Mouse (Mus musculus): ENCODE measurements at regions not wholly inside any gene's neighbourhood (a gene's known extent, or its start where the extent isn't known, plus 50 kb on each side); places are given as distances from the start of the nearest gene placed in this dataset.
"Not testable (repeated sequence)": the region's sequence is repeated elsewhere in the genome, so short reads cannot be mapped to it uniquely, and the experiment has no call there.

DNA sequence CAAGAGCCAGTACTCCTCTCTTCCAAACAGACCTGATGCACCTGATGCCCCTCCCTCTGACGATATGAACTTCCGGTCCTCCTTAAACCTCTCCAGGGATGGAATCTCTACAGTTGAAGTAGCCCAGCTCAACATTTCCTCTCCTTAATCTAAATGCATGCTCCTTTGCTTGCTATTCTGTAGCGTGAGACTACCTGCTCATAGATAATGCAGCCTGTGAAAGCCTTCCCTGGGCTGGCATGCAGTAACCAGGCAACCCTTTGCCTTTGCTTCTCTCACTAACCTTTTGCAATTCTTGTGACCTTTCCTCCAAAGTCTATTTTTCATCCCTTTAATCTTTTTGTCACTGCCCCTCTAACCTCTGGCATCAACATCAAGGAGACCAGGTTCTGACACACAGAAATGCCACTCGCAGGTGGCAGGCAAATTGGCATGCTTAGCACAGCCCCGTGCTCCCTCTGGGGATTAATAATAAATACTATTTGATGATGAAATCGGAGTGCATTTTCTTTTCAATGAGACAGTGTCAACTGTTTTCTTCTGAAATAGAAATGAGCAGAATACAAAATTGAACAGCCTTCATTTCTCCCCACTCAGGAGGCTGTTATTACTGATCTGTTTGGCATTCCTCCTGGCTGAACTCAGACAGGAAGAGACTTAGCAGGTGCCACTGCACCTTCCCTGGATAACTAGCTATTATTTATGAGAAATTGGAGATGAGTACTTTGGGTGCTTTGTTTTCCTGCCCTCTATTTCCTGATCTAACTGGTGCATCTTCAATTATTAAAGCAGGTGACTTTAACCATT lies 249.8 kb upstream of the Pbx1 start:
- no peak for DNase-seq (ENCODE audit: low read depth, low spot score)

DNA sequence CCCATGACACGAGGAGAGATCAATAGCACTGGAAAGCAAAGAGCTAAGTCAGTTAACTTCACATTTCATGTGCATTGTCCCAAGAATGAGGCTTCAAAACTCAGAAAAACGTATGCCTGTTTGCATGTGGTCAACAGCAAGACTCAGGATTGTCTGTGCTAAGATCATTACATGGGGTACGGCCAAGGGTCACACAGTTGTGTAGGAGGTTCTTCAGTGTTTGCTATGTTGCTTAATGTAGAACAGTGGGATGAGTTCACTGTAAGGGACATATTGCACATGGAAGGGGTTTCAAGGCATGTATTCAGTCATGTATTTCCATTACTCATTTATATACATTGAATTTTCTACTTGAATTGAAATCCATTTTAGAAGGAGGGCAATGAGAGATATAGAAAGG lies 248.6 kb upstream of the Pbx1 start:
- no peak for DNase-seq (ENCODE audit: low read depth, low spot score)

DNA sequence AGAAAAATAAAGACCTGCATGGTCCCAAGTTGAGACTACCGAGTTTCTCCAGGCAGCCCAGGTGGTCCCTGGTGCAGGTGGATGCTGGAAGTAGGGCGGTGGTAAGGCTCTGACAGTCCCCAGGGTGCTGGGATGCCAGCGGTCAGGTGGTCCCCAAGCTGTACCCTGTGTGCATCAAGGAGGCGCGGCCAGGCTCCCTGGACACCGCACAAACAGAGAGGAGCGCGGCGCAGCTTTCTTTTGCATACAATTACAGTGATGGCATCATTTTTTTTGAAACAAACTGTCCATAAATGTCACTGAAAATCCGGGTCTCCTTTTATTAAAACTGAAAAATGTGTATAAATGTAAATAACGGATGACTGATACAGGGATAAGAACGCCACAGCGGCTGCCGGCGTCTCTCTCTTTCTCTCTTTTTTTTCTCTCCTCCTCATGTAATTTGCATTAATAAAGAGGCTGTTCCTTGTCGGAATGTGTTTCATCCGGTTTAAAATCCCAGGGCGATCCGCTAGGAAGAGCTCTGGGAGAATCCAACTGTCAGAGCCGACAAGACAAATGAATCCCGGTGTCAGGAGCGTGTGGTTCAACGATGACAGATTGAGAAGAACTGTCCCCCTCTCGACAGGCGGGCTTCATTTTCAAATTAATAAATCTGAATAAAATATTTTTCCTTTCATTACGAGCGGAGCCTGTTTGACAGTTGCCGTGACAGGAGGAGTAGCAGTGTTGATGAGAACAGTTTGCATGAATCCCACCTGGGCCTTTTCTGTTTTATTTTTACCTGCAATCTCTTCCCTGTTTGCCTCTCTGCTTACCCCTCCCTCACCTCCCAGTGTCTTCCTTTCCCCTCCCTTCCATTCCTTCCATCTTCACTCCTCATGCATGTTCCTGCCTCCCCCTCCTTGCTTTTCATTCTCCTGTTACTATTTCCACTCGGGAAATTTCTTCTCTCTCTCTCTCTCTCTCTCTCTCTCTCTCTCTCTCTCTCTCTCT lies 244.6 kb upstream of the Pbx1 start:
- no peak for DNase-seq (ENCODE audit: low read depth, low spot score)

DNA sequence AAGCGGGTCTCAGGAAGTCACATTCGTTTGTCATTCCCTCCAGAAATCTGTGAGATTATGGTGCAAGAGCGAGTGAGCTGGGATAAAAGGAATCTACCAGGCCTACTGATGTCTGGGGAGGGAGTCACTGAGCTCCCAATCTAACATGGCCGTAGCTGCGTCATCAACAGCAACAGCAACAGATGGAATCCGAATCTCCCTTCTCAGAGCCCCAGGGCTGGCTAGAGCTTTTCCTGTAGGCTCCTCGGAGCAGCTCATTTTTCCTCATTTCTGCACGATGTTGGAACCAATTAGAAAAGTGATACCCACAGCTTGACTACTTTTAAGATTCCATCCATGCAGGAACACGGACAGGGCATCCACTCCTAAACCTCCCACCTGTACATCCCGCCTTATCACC lies 243.7 kb upstream of the Pbx1 start:
- no peak for DNase-seq (ENCODE audit: low read depth, low spot score)

DNA sequence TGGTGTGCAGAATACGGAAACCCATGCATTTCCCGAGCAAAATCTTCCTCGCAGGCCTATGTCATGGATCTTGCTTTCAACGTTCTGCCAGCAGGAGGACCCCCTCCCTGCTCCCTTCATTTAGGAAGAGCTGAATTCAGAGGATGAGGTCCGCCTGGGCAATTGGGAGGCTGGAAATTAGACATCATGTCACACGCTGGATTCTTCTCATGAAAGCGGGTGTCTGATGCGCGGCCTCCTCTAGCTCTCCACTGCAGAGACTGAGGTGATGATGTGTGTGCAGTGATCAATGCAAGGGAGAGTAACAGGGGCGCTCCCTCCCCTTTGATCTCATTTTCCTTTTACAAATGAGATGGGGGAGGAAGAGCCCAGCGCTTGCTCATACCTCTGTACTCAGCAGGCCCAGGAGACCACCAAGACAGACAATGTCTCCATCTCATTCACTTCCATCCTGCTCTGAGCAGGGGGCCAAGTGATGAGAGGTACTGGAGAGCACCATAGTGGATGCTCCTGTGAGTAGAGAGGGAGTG lies 230.8 kb upstream of the Pbx1 start:
- DNase-seq (ENCODE audit: low read depth, low spot score): no peak

DNA sequence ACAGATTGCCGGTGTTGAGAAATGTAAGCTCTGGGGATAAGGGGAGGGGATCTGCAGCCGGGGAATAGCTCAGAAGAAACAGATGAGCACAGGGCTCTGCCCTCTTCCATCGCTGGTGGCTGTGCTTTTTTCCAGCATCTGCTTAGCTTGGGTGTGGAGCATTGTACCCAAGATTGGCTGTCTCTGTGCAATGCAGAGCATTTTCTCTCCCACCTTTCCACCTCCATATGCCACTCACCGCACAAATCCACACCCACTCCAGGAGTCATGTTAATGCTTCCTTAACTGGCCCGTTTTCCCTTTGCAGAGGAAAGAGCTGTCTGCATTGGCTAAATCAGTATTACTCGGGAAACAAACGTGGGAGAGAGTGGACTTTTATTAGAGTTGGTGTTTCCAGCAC lies 228.9 kb upstream of the Pbx1 start:
- DNase-seq (ENCODE audit: low read depth, low spot score): no peak

DNA sequence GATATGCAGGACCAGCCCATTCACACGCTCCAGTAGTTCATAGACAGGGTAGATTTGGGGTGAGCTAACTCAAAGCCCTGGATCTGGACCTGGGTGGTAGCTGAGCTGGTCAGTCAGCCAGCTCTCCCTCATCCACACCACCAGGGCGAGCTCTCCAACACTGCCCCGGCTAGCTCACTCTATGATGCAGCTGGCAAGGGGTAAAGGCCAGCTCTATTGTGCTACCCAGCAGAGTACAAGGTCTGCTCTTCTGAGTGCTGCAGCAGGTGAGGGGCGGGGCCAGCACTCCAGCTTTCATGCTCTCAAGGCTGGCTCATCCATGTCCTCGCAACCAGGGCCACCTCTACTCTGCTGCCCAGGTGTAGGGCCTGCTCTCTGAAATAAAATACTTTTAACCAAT lies 227.5 kb upstream of the Pbx1 start:
- DNase-seq (ENCODE audit: low read depth, low spot score): no peak

DNA sequence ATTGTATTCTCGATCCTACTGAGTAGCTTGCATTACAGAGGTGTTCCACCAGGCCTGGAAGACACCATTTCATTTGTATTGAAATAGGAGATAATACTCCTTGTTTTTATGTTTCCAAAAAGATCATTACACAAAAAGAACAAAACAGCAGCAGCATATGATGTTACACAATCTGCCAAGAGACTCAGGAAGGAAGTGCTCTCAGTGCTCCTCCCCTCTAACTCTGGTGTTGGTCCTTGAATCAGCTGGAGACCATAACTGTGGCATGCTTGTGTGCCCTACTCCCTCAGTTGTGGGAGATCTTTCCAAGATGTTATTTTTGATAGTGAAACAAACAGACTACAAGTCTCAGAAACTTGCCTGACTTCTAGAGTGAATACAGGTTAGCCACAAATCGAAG lies 200.8 kb upstream of the Pbx1 start:
- no peak for DNase-seq (ENCODE audit: low read depth, low spot score)

DNA sequence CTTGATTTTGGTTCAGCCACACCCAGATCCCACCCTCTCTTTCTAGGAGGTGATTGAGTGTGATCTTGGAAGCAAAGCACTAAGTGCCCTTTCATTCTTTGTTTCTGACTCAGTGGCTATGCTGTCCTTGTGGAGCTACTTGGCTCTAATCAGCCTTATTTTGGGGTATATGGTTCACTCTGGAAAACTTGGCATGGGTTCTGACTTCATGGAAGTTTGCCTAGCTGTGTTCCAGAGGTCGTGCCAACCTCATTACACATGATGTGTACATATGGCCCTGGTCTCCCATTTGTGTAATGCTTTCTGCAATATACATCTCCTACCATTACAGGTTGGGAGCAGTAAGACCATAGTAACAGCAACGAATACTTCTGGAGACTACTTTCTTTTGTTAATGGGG lies 199.9 kb upstream of the Pbx1 start:
- no peak for DNase-seq (ENCODE audit: low read depth, low spot score)

DNA sequence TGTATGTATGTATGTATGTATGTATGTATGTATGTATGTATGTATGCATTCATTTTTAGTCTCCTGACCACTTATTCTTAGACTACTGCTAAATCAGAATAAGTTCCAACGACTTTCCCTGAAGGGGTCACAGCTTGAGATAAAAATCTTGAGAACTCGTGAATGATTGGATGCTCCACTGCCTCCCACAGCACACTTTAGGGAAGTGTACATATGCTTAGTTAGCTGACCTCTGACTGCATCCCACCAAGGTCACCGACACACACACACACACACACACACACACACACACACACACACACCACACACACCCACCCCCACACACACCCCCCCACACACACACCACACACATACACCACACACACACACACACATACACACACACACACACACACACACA lies 169.9 kb upstream of the Pbx1 start:
- DNase-seq (ENCODE audit: low read depth, low spot score): not testable (repeated sequence)

DNA sequence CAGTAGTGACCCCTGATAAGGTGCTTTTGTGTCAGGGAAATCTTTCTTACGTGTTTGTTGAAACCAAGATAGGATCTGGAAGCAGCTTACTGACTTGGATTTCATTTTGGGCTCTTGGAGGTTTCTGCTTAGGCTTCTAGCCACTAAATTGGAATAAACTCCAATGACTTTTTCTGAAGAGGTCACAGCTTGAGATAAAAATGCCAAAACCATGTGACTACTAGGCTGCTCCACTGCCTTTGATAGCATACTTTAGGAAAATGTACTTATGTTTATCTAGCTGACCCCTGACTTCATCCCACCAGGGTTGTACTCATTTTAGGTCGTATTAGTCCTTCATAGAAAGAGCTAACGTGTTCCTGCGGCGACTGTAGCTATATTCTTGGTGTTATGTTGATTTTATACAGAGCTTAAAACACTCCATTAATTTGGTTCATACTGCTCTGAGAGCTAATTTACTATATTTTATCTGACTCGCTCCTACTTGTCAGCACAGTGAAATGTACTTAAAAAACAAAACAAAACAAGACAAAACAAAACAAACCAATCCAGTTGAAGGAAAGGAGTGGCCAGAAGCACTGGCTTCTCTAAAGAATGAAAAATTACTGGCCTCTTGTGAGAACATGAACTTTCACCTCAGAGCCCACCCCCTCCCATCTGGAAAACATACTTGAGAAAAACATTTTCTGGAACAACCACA lies 168.5 kb upstream of the Pbx1 start:
- DNase-seq (ENCODE audit: low read depth, low spot score): no peak

DNA sequence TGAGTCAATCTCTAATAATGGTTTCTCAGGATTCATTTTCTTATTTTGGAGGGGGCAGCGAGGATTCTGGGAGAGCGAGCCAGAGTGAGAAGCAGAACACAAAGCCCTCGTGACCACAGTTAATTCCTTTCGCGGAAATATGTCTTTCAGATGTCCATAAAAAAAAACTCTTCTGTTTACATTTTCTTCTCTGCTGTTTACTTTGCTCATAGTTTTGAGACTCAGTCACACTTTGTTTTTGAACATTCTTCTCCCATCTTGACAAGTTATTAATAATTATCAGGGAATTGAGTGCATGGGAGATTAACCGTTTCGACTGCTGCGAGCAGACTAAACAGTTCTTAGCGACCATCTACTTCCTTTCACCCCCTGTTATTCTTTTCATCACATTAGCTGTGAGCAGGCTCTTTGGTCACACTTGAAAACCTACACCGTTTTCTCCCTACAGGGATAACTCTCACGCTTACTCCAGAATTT lies 166.2 kb upstream of the Pbx1 start:
- no peak for DNase-seq (ENCODE audit: low read depth, low spot score)

DNA sequence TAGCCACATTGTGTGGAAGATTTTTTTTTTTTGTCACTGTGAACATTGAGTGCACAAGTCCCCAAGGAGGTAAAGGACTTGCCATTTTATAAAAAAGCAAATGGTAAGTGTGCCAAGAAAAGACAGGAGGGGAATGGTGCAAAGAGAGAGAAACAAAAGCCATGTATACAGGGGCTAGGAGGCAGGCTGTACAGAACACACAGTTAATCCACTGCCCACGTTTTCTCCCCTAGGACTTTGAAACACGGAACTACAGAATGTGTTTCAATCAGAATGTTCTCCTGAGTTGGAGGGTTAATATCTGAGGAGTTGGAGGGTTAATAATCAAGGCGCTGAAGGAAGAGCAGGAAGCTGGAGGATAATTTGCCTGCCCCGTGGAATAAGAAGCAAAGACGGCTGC lies 165.4 kb upstream of the Pbx1 start:
- DNase-seq (ENCODE audit: low read depth, low spot score): no peak

DNA sequence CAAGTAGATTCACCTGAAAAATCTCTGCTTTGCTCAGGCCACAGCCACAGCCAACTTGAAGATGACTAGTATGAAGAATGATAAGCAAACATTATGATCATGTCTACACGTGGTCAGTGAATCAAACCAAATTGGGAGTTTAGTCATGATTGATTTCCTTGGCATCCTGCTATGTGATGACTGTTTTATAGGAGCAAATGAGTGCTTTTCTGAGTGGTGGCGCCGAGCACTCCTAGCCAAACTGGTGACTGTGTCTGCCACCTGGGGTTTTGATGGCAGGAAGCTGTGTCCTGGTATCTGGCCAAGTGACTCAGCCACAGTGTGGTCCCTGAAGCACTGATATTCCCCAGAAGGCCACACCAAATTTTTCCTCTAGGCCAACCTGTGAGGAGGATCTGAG lies 152.1 kb upstream of the Pbx1 start:
- DNase-seq (ENCODE audit: low read depth, low spot score): no peak

DNA sequence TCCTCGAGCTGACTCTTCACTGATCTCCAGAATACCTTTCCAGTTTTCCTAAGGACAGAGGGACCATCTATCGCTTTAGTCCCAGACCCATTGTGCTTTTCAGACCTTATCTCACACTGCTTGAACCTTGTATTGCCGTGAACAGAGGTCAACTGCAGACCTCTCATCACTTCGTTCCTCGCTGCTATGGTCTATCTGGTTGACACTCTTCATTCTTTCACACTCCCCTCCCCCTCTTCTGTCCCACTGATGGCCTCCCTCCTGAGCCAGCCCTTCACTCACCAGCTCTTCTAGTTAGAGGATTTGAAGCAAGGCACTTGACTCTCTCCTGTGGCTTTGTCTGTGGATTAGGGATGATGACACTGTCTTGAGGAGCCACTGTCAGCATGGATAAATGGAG lies 150.4 kb upstream of the Pbx1 start:
- no peak for DNase-seq (ENCODE audit: low read depth, low spot score)

DNA sequence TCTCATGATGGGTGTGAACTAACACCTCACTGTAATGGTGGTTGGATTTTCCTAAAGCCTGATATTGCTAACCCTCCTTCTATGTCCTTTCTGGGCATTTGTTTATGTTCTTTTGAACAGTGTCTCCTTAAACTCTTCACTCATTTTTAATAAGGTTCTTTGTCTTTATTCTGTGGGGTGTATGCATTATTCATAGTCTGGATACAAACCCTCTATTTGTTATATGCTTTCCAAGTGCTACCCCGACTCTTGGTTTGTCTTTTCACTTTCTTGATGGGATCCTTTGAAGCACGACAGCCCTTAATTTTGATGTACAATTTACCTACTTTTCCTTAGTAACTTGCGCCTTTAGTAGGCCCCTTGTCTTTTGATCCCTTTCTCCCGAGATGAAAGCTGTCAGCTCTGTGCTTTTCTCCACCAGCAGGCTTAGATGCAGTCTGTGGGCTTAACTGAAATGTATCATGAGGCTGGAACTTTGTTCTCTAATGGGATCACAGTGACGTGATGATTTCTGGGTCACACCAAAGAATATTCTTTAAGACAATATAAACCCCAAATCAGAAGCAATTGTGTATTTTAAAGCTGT lies 138.0 kb upstream of the Pbx1 start:
- no peak for DNase-seq (ENCODE audit: low read depth, low spot score)

DNA sequence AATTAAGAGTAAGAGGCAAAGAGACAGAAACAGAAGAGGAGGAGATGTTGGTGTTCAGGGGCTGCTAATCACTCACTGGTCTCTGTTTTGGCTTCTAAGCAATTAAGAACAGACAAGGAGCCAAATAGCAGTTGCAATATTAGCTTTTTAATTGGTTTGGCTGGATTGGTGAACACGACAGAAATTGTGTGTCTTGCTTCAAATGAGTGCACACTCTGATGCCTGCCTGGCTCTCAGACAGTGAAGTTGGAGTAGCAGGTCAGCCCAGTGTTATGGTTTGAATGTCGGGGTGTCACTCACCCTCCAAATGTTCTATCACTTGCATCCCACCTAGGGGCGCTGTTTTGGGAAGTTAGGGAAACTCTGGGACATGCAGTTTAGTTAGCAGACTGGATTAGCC lies 120.3 kb upstream of the Pbx1 start:
- no peak for DNase-seq (ENCODE audit: low read depth, low spot score)

DNA sequence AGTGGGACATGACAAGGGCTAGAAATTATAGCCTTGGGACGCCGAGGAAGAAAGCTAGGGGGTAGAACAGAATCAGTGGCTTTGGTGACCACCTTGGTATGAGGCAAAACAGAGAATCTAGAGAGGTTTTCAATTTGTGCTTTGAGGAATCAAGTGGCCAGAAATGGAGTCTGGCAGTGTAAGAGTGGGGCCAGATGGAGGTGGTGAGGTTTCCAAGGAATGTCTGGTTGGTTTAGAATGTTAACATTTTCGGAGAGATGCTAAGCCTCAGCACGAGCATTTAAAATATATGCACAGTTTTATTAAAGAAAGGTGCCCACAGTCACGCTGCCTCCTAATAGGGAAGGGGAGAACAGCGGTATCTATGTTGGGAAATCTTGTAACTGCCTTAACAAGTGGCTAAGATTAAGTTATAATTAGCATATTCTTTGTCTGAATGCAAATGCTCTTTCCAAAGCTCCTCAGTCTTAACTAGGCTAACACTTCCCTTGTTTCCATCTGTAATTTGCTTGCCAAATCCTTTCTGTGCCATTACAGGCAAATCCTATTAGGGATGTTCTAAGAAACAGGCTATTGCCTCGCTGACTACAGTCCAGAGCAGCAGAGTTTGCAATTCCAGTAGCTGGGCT lies 117.9 kb upstream of the Pbx1 start:
- DNase-seq (ENCODE audit: low read depth, low spot score): no peak

DNA sequence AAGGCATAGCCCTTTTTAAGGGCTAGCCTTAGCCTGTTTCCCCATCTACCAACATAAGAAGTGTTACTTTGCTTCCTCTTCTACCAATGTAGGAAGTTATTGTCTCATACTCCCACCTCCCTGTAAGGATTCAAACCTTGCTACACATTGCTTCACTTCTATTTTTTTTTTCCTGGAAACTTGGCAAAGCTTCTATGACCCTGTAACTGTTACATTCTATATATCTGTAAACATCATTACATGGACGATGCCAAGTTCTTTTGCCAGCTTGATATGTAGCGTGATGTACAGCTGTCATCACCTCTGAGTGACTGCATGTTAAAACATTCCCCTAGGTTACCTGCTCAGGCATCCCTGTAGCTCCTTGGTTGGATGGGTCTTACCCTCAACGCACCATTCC lies 114.1 kb upstream of the Pbx1 start:
- DNase-seq (ENCODE audit: low read depth, low spot score): no peak

DNA sequence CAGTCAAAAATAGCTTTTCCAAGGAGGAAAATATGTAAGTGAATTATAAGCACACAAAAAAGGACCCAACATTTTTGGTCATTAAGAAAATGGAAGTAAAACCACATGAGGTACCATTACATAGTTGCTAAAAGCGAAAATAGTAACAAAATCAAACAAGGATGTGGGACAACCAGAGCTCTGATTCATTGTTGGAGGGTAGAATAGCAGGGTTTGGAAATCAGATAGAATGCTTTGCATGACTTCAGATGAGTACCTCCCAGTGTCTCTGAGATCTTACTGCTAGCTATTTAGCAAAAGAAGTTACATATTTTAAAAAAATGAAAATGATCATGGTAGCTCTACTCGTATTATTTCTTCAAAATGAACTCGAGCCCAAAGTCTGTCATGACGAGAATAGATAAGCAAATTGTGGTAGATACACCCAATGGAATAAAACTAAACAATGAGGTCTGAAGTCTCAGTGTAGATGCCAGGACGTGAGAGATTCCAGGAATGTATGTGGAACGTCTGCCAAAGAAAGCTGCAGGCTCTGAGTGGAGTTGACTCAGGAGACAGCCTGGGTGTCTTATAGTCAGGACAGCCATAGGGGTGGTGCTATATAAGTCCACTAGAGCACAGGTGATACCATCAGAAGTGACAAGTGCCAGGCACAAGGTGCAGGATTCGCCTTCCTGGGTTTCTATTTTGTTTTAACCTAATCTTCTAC lies 113.2 kb upstream of the Pbx1 start:
- DNase-seq (ENCODE audit: low read depth, low spot score): no peak

Measured in embryo, embryonic 11.5 days (tissue).